Comparison of ENCODE assay signal across 1 mouse cellular context in the genomic region with DNA sequence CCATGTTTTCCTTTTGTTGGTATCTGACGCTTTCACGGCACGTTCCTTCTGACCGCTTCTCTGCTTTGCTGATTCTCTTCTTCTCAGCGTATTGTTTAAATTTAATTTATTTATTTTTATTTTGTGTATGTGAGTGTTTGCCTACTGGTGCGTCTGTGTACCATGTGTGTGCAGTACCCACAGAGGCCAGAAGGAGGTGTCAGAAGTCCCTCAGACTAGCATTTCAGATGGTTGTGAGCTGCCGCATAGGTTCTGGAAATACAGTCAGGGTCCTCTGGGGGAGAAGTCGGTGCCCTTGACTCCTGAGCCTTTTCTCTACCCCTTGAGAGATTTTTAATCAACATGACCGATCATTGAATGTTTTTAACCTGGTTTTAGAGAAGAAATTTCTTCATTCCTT.
TF ChIP-seq lines count a peak whose summit lies in the region.

No protein-coding gene starts in this region.

TF ChIP-seq in MEL, 35 proteins besides CTCF, POLR2A, EP300 and RAD21 (continued from another document):
- no peak for TF ChIP-seq ZNF384 (IDR thresholded peaks at IDR 0.05; ENCODE audit: low read depth, low read length)
